17 mouse cellular contexts compared by ENCODE assay signal in the genomic region with DNA sequence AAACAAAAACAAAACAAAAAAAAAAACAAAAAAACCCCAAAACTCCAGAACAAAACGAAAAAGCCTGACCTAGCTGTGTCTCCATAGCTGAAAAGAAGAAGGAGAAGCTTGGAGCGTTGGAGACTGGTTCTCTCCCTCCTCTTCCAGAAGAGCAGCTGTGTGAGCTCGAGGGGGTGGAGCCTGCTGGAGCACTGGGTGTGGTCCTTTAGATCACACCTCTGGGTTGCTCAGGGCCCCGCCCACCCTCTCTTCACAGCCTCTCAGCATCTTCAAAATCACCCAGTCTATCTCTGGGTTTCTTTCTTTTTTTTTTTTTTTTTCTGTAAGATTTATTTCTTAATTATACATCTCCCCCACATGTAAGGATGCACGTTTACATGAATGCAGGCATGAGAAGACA. TPM values are rescaled to one million over a fixed set of nuclear protein-coding genes. Genes with fewer than 3 reads are reported as not detected.
DNase-seq lines count a peak whose midpoint lies in the region; ATAC-seq lines count a peak whose summit lies in the region.
"Had no signal": no experiment of that assay in that cellular context is flagged by ENCODE, and none has a peak within 500 bp of the region (broad histone marks: within the 10 kb centered on the region; RNA-seq: fewer than 3 reads in every experiment).

No protein-coding gene starts in this region.

- no peak overlapping the region for H3K4me3 ChIP-seq in hindbrain, embryonic 13.5 days
- H3K4me3 ChIP-seq: embryonic facial prominence, embryonic 15.5 days; forebrain, embryonic 15.5 days; heart, embryonic 12.5 days; liver, embryonic 15.5 days; midbrain, embryonic 12.5 days had no signal

- H3K36me3 ChIP-seq in hindbrain, embryonic 13.5 days = no peaks in the 10 kb centered on the region
- H3K36me3 ChIP-seq: embryonic facial prominence, embryonic 15.5 days; forebrain, embryonic 15.5 days; heart, embryonic 12.5 days; liver, embryonic 15.5 days; midbrain, embryonic 12.5 days had no signal

- no peaks in the 10 kb centered on the region for H3K9me3 ChIP-seq in hindbrain, embryonic 13.5 days
- H3K9me3 ChIP-seq: embryonic facial prominence, embryonic 15.5 days; forebrain, embryonic 15.5 days; heart, embryonic 12.5 days; liver, embryonic 15.5 days; midbrain, embryonic 12.5 days had no signal

- H3K27ac ChIP-seq in hindbrain, embryonic 13.5 days = no peak overlapping the region
- H3K27ac ChIP-seq: forebrain, embryonic 15.5 days; hindbrain, embryonic 14.5 days; liver, embryonic 15.5 days; midbrain, embryonic 12.5 days had no signal

- 55% methylated on average over 5 of the region's 5 CpGs for WGBS in hindbrain, embryonic 13.5 days

- peak; percentile 3 for DNase-seq in embryo, embryonic 10 days (ENCODE audit: low spot score)
- no peak for DNase-seq in embryo, embryonic 11 days
- DNase-seq in testis, postnatal 10 days (ENCODE audit: low spot score) = peak; percentile 60
- DNase-seq in testis, postnatal 14 days (ENCODE audit: low spot score) = no peak
- no peak for DNase-seq in adipocyte (ENCODE audit: low spot score)
- DNase-seq in layer of hippocampus, adult 8-10 months (ENCODE audit: low spot score in 2 of 2) = no peak
- DNase-seq: cerebellum, postnatal 25 days; right cerebral cortex, postnatal 25 days had no signal

- no peak overlapping the region for H3K9ac ChIP-seq in hindbrain, embryonic 13.5 days
- H3K9ac ChIP-seq: embryonic facial prominence, embryonic 15.5 days; forebrain, embryonic 15.5 days; heart, embryonic 12.5 days; hindbrain, embryonic 14.5 days; liver, embryonic 15.5 days; midbrain, embryonic 12.5 days had no signal

- peak; percentile 48; the same call in 1 of the 2 replicates for ATAC-seq in megakaryocyte progenitor cell, adult 5-6 weeks (replicated peaks; ENCODE audit: poor library complexity)
- ATAC-seq in hindbrain, embryonic 13.5 days (ENCODE audit: low FRiP score) = no peak
- ATAC-seq: activated CD4-positive, CD25-positive, alpha-beta regulatory T cell, adult 4 months; forebrain, embryonic 15.5 days had no signal

- H3K4me2 ChIP-seq in hindbrain, embryonic 13.5 days = no peak overlapping the region
- H3K4me2 ChIP-seq: embryonic facial prominence, embryonic 15.5 days; forebrain, embryonic 15.5 days; heart, embryonic 12.5 days; hindbrain, embryonic 14.5 days; liver, embryonic 15.5 days; midbrain, embryonic 12.5 days had no signal

- H3K27me3 ChIP-seq in hindbrain, embryonic 13.5 days = 0 out of 2 replicates have a peak, but pooled peaks cover 10% of the 10 kb centered on the region
- H3K27me3 ChIP-seq: embryonic facial prominence, embryonic 15.5 days; forebrain, embryonic 15.5 days; heart, embryonic 12.5 days; liver, embryonic 15.5 days; midbrain, embryonic 12.5 days had no signal

- H3K4me1 ChIP-seq in hindbrain, embryonic 13.5 days (replicated peaks) = 0 out of 2 replicates have a peak, but pooled peaks cover 3% of the 10 kb centered on the region
- H3K4me1 ChIP-seq: embryonic facial prominence, embryonic 15.5 days; forebrain, embryonic 15.5 days; heart, embryonic 12.5 days; liver, embryonic 15.5 days; midbrain, embryonic 12.5 days had no signal

RNA-seq across cellular contexts. Expression of gene 9530068E07Rik, which starts 23.0 kb away (rescaled TPM):
- 132 and 143 TPM in 2 replicates for total RNA-seq in megakaryocyte progenitor cell, adult 5-6 weeks (2015)
- total RNA-seq in megakaryocyte progenitor cell, adult 5-6 weeks (2017) = 79.5 and 86.6 TPM in 2 replicates
- total RNA-seq in layer of hippocampus, adult 8-10 months (2022) = 10 to 100 TPM; 58.9 to 64.5 (median 63.9) TPM
- 129 TPM in 2 replicates for polyA plus RNA-seq in hindbrain, embryonic 13.5 days (2015; fragmentation: Nextera tagmentation; extraction: Ambion mirVana)

RNA-seq across cellular contexts. Expression of gene Vdac1, which starts 58.6 kb away (rescaled TPM):
- 128 and 138 TPM in 2 replicates for total RNA-seq in megakaryocyte progenitor cell, adult 5-6 weeks (2015)
- total RNA-seq in megakaryocyte progenitor cell, adult 5-6 weeks (2017) = 223 and 244 TPM in 2 replicates
- total RNA-seq in layer of hippocampus, adult 8-10 months (2022) = 100 to 1,000 TPM; 508 to 527 (median 523) TPM
- polyA plus RNA-seq in hindbrain, embryonic 13.5 days (2015; fragmentation: Nextera tagmentation; extraction: Ambion mirVana) = 280 and 294 TPM in 2 replicates

Comparison
In these comparisons a context has a peak if more than half of its experiments do, and no peak if none do; other contexts are left out.
1. DNase-seq: peak in embryo, embryonic 10 days (single experiment) and testis, postnatal 10 days (single experiment); none in embryo, embryonic 11 days (single experiment), testis, postnatal 14 days (single experiment), adipocyte (single experiment) and layer of hippocampus, adult 8-10 months (0 of 2).